Mouse (Mus musculus) ovary, postnatal 36 days (tissue): ENCODE results near the gene Abcc12.

Source experiments
- DNase-seq: peaks from one replicate; pipeline ENCODE4 v3.0.0; 2022; ENCODE audit warnings: low spot score, mixed read lengths

Gene Abcc12

GRCm38 (mm10) chr8:86580458-86580857 lies at the start of gene Abcc12:
Abcc12 (minus strand) TSS chr8:86580686.
- no peak for DNase-seq

- no peak for DNase-seq
These were observed 49.7 kb upstream of the Abcc12 start for GRCm38 (mm10) chr8:86630212-86630611.

DNA sequence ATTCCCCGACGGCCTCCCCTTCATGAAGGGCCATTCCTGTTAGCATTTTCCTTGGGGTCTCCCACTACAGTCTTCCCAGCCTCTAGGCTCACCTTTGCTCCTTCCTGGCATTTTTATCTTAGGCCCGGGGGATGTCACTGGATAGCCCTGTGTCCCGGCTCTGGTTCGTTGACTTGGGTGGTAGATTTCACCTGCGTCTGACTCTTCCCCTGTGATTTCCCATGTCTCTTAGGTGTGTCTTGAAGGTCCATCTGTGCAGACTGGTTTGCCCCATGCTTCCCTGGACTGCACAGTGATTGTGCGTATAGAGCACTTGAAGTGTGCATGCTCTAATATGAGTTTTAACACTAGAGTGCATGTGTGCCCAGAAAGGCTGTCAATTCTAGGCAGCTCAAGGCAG lies 44.4 kb upstream of the Abcc12 start:
- DNase-seq, result no peak

DNA sequence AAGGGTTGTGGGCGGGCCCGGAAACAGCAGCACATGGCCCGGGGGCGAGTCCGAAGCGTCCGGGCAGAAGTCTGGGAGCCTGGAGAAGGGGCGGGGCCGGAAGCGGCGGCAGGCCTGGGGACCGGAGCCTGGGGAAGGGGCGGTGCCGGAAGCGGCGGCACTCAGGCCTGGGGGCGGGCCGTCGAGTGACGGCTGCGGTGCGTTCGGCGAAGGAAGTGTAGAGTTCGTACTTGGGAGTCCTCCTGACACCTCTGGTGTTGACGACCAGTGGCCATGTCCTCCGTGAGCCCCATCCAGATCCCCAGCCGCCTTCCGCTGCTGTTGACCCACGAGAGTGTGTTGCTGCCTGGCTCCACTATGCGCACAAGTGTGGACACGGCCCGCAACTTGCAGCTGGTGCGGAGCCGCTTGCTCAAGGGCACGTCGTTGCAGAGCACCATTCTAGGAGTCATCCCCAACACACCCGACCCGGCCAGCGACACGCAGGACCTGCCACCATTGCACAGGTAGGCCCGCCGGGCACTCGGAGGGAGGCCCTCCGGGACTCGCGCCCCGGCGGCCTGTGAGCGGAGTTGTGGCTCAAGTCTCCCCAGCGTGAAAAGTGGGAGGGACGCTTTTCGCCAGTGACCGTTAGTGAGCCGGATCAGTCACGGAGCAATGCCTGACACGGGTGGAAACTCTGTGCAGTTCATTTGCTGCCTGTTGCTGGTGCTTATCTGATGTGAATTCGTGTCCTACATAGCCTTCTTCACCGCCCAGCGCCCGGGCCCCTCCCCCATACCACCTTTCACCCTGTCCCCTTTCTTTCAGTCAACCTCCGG lies 43.6 kb upstream of the Abcc12 start, which contains the start of gene Lonp2:
Lonp2 (plus strand) TSS at position 133 of the 821 bp plus-strand sequence.
- peak; percentile 99 for DNase-seq

DNA sequence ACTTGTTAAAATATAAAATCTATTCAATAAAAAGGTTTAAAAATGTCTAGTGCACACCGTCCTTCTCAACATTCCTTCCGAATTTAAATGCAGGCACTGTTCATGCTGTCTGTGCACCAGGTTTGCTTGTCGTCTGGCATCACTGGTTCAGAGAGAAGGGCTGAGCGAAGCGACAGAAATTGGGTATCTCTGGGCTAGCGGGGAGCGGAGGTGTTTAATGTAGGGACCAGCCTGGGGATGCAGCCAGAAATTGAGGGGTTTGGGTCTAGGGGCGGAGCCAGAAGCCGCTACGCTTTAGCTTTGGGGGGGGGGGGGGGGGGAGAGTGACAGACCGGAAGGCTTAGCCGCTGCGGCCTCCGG lies 43.0 kb upstream of the Abcc12 start:
- no peak for DNase-seq

GRCm38 (mm10) chr8:86617759-86618387 lies 37.4 kb upstream of the Abcc12 start:
- no peak for DNase-seq

DNA sequence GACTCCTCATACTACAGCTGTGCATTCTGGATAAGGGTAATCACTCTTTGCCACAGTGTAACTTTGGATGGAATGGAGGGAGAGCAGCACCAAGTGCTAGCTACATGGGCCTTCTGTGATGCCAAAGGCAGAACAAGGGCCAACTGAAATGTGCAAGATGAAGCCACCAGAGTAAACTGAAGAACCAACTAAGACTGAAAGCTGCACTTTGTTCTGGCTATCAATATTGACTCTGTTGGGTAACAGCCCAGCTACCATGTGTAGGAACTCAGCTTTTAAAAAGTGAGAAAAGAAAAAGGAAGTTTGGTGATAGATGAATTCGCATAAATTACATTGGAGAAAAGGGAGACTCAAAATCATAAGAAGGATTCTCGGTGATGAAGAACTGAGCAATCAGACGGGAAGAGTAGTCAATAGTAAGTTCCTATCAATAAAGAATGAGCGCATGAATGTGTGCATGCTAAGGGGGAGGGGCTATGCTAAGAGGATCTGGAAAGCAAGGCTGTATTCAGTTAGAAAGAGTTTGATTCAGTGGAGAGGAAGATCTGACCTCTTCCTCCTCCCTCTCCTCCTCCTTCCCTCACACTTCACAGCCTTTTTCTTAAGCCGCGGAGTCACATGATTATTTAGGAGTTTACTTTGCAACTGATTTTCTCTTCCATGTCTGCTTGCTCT lies 34.7 kb upstream of the Abcc12 start:
- no peak for DNase-seq

GRCm38 (mm10) chr8:86613798-86614197 lies 33.3 kb upstream of the Abcc12 start:
- DNase-seq, result no peak

- no peak for DNase-seq
These were observed 24.2 kb upstream of the Abcc12 start for GRCm38 (mm10) chr8:86604676-86605075.

DNA sequence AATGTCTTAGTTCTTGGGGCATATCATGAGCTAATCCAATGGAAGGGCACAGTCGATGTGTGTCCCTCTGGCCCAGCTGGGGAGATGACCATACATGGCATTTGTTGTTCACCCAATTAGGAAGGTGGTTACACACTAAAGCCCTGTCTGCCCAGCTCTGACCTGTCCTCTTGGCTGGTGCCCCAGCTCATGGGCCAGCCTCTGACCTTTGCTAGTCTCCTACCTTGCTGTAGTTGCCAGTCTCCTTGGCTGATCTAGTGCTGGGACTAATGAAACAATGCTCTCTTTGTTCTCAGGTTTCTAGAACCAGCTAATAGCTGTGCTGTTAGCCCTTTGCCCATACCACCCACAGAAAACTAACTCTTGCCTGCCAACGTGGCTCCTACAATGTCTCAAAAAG lies 22.7 kb upstream of the Abcc12 start:
- no peak for DNase-seq

DNA sequence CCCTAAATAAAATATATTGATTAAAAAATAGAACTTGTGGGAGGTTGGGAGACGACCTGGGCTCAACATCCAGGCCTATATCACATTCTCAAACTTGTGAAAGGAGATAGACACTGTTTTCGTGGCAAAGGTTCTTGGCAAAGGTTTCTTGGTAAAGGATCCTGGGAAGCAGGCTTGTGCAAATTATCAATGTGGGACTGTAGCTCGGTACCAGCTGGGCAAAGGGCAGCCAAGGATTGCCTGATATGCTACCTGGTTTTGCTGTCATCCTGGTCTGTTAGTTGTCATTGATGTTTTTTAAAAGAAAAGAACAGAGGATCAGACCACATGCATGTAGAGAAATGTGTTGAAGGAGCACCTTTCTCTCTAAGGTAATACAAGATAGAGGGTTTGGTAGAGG lies 19.8 kb upstream of the Abcc12 start:
- no peak for DNase-seq

DNA sequence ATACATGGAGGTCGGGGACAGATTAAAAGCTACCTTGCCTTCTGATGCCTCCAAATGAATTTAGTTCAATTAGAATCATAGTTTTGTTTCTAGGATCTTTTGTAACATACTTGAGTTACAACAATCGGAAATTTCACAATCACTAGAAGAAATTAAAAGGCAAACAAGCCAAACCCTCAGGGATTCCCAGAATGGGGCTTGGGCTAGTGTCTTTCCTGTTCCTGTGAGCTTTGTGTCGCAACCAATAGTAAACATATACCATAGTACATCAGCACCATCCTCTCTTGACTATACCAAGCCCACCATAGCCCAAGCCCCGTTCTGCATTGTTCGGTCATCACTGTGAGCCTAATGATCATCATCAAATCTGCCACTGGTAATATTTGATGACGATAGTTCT lies 18.8 kb upstream of the Abcc12 start:
- DNase-seq, result no peak

DNA sequence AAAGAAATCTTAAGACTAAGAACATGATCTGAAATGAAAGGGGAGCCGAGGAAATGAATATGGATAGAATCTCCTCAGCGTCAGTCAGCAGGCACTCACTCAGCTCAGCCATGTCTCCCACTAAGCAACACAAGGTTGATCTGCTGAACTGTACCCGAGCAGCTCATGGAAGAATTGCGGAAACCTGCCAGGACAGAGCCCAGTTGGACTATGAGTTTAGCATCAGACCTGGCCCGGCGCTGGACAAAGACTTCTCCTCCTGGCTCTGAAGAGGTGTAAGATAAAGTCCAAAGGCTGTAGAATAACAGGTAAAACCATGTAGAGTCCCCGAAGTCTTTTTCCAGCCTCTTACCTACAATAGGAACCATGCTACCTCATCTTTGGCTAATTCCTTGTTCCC lies 17.2 kb upstream of the Abcc12 start:
- no peak for DNase-seq

GRCm38 (mm10) chr8:86595671-86596070 lies 15.2 kb upstream of the Abcc12 start:
- no peak for DNase-seq

GRCm38 (mm10) chr8:86594159-86594796 lies 13.8 kb upstream of the Abcc12 start:
- no peak for DNase-seq

GRCm38 (mm10) chr8:86593099-86593498 lies 12.6 kb upstream of the Abcc12 start:
- no peak for DNase-seq

DNA sequence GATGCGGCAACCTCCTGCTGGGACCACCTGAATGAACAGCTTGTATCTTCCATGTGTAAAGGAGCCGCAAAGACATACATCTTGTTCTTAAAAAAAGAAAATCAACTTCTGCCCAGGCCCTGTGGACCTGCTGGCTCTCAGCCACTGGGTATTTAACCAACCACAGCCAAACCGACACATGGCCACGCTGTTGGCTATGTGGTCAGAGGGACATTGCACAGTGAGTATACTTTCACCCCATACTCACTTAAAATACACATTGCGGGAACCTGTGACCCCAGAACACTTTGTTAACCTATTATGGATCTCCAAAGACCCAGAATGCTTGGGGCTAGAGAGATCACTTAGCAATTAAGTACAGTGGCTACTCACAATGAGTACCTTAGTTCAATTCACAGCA lies 7.9 kb upstream of the Abcc12 start:
- DNase-seq, result no peak

- no peak for DNase-seq
These were observed 6.2 kb upstream of the Abcc12 start for GRCm38 (mm10) chr8:86586642-86587041.

DNA sequence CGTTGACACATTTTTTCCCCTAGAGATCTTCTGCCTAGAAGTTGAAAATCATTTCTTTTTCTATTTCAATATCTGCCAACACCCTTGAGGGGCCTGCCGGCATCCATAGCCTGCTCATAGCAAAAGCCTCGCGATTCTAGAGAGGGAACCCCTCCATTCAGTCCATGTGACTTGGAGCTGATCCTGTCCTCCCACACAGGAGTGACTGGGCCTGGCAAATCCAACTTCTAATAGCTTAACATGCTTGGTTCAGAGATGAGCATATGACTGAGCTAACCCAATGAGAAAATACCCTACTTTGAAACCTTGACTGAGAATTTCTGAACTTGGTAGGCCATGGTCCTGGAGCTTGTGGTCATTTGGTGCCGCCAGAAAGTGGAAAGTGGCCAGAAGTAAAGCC lies 5.6 kb upstream of the Abcc12 start:
- DNase-seq, result no peak

GRCm38 (mm10) chr8:86585532-86585931 lies 5.0 kb upstream of the Abcc12 start:
- peak; percentile 65 for DNase-seq

GRCm38 (mm10) chr8:86585118-86585517 lies 4.6 kb upstream of the Abcc12 start:
- DNase-seq, result peak; percentile 74

GRCm38 (mm10) chr8:86581921-86582331 lies 1.4 kb upstream of the Abcc12 start:
- DNase-seq, result no peak

- DNase-seq, result no peak
These were observed 1.8 kb downstream of the Abcc12 start for GRCm38 (mm10) chr8:86578693-86579092.
